Mouse (Mus musculus) ES-E14 (cell line): ENCODE measurements at regions not wholly inside any gene's neighbourhood (a gene's known extent, or its start where the extent isn't known, plus 50 kb on each side); places are given as distances from the start of the nearest gene placed in this dataset.

Experiments used
- DNase-seq: peaks from one replicate; pipeline ENCODE4 v3.0.0-alpha.2; 2013; ENCODE audit warnings: low read depth, low spot score
- H3K27ac ChIP-seq: 2 replicates; pipeline ENCODE4 v1.5.1; 2012; ENCODE audit warnings: low read depth, mild to moderate bottlenecking, low read length, moderate library complexity, mixed read lengths; ENCODE audit not compliant: poor library complexity, insufficient read depth, severe bottlenecking
- H3K36me3 ChIP-seq: 2 replicates; pipeline ENCODE4 v1.6.1; 2012; ENCODE audit warnings: mild to moderate bottlenecking, low read length, moderate library complexity, mixed read lengths; ENCODE audit not compliant: control insufficient read depth, poor library complexity, insufficient read depth, severe bottlenecking
- H3K4me1 ChIP-seq, 2 experiments: fragments of 150-350 bp in 1 of 2; sonication (generic) in 1 of 2; 2 replicates each; pipeline ENCODE4 v1.6.1; 2012; ENCODE audit warnings: low read length in 2 of 2, mild to moderate bottlenecking in 1 of 2, mixed read lengths in 1 of 2; ENCODE audit not compliant: control insufficient read depth in 2 of 2, insufficient read depth in 2 of 2, poor library complexity in 1 of 2
- H3K4me3 ChIP-seq, 2 experiments: fragments of 150-350 bp in 1 of 2; sonication (generic) in 1 of 2; 2 replicates each; pipeline ENCODE4 v1.5.1; 2012; ENCODE audit warnings: low read length in 2 of 2, low read depth in 1 of 2, mild to moderate bottlenecking in 1 of 2, mixed read lengths in 1 of 2; ENCODE audit not compliant: insufficient read depth in 1 of 2, poor library complexity in 1 of 2, severe bottlenecking in 1 of 2
- H3K9ac ChIP-seq: 2 replicates; pipeline ENCODE4 v1.6.1; 2012; ENCODE audit warnings: low read depth, mild to moderate bottlenecking, low read length, mixed read lengths; ENCODE audit not compliant: poor library complexity, insufficient read depth, severe bottlenecking
- H3K9me3 ChIP-seq: fragments of 150-350 bp; sonication (generic); 2 replicates; pipeline ENCODE4 v1.6.1; 2012; ENCODE audit warnings: low read depth, mild to moderate bottlenecking, low read length; ENCODE audit not compliant: control insufficient read depth, insufficient read depth
- CHD2 ChIP-seq: IDR thresholded peaks from 2 replicates; pipeline ENCODE4 v1.6.1; 2014; ENCODE audit warnings: mild to moderate bottlenecking, low read depth, low read length, inconsistent platforms
- HCFC1 ChIP-seq: IDR thresholded peaks from 2 replicates; pipeline ENCODE4 v1.6.1; 2012; ENCODE audit warnings: low read length, inconsistent platforms, borderline replicate concordance; ENCODE audit not compliant: insufficient read depth
- MAFK ChIP-seq: IDR thresholded peaks from 2 replicates; pipeline ENCODE4 v1.6.1; 2014; ENCODE audit warnings: mild to moderate bottlenecking, low read depth, low read length, inconsistent platforms; ENCODE audit not compliant: insufficient read depth
- ZC3H11A ChIP-seq: IDR thresholded peaks from 2 replicates; pipeline ENCODE4 v1.6.1; 2012; ENCODE audit warnings: low read depth, mild to moderate bottlenecking, inconsistent platforms, low read length, borderline replicate concordance
- ZNF384 ChIP-seq: IDR thresholded peaks from 2 replicates; pipeline ENCODE4 v1.6.1; 2012; ENCODE audit warnings: low read depth, low read length, inconsistent platforms
- in situ Hi-C, 2 experiments: fragments of 600-800 bp; cut with MboI; formaldehyde crosslinking; loops; one replicate each; pipeline ENCODE4 v1.15.1; 2025; ENCODE audit warnings: low sequenced_read_pairs in 2 of 2, inconsistent platforms in 1 of 2; ENCODE audit not compliant: unreplicated experiment in 2 of 2

DNA sequence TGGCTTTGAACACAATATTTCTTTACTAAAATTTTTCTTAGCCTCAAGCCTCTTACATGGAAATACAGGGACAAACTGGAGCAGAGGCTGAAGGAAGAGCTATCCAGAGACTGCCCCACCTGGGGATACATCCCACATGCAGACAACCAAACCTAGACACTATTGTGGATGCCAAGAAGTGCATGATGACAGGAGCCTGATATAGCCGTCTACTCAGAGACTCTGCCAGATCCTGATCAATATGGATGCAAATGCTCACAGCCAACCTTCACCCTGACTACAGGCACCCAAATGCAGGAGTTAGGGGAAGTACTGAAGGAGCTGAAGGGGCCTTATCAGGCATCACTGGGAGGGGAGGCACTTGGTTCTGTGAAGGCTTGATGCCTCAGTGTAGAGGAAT, 325.5 kb upstream of the Olfr161 start:
- H3K9me3 ChIP-seq: no peaks in the 10 kb centered on the region
- DNase-seq: no peak
- H3K4me3 ChIP-seq: no peak overlapping the region
- H3K4me1 ChIP-seq: no peaks in the 10 kb centered on the region
- TF ChIP-seq MAFK: no peak
- TF ChIP-seq ZNF384: no peak
- TF ChIP-seq CHD2: no peak
- TF ChIP-seq HCFC1: no peak
- no peak for TF ChIP-seq ZC3H11A
- H3K36me3 ChIP-seq: no peaks in the 10 kb centered on the region
- H3K9ac ChIP-seq: no peak overlapping the region
- H3K27ac ChIP-seq: no peak overlapping the region
- in situ Hi-C loops: no loop called here

DNA sequence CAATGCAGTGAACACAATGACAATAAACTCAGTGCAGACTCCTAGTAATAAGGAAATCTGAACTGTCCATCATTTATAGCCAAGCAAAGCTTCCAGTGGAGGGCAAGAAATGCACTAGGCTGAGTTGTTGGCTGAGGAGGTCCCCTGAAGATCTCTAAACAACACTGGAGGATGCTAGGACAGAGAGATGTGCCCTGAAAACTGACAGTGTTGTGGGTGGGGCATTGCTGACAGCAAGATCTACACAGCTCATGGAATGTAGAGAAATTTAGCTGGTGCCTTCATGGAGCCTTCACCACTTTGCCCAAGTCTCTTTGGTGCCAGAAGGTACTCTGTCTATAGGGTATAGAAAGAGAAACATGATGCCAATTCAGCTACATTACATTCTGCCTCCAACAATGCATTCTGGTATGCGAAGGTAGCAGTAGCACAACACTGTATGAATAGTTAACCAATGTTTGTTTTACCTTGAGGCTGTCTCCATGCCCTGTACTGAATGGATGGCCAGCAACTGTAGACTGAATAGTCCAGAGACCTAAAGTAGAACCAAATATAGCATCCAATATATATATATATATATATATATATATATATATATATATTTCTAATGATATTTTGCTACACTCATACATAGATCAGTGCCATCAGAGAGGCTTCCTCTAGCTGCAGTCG, 318.9 kb upstream of the Olfr161 start:
- Histone ChIP-seq H3K27ac (no peak overlapping the region), H3K9ac (no peak overlapping the region), H3K36me3 (no peaks in the 10 kb centered on the region), H3K4me1 (no peaks in the 10 kb centered on the region), H3K9me3 (no peaks in the 10 kb centered on the region), H3K4me3 (no peak overlapping the region)
- in situ Hi-C loops: no loop called here
- TF ChIP-seq HCFC1 (no peak), CHD2 (no peak), ZC3H11A (no peak), ZNF384 (no peak), MAFK (no peak)
- DNase-seq: no peak

DNA sequence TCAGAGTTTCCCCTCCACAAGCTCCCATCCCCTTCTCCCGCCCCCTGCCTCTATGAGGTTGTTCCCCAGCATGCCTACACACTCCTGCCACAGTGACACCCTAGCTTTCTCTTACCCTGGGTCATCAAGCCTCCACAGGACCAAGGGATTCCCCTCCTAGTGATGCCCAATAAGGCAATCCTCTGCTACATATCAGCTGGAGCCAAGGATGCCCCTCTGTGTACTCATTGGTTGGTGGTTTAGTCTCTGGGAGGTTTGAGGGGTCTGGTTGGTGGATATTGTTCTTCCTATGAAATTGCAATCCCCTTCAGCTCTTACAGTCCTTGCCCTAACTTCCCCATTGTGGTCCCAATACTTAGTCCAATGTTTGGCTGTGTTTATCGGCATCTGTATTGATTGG, 317.4 kb upstream of the Olfr161 start:
- no peak overlapping the region for H3K27ac ChIP-seq
- H3K4me3 ChIP-seq: no peak overlapping the region
- no peaks in the 10 kb centered on the region for H3K4me1 ChIP-seq
- H3K36me3 ChIP-seq: no peaks in the 10 kb centered on the region
- no peak for DNase-seq
- H3K9me3 ChIP-seq: no peaks in the 10 kb centered on the region
- H3K9ac ChIP-seq: no peak overlapping the region
- in situ Hi-C loops: no loop called here
- TF ChIP-seq CHD2 (no peak), HCFC1 (no peak), MAFK (no peak), ZNF384 (no peak), ZC3H11A (no peak)
